Mouse (Mus musculus): ENCODE data around the gene Pram1.
A peak's percentile ranks its signal among the peaks of the same experiment; 100 is the strongest.
"Not testable (repeated sequence)": the region's sequence is repeated elsewhere in the genome, so short reads cannot be mapped to it uniquely, and the experiment has no call there.

Pram1 gene

GRCm38 (mm10) chr17:33637516-33638276 lies at the start of gene Pram1:
TSS of gene Pram1 (plus strand) at chr17:33638056.
- no peak for DNase-seq (ENCODE audit: low read depth, low spot score)

- DNase-seq (ENCODE audit: low read depth, low spot score) = no peak
Observed at GRCm38 (mm10) chr17:33597271-33597670, 40.6 kb upstream of the Pram1 start.

- no peak for DNase-seq (ENCODE audit: low read depth, low spot score)
Observed at GRCm38 (mm10) chr17:33598506-33598905, 39.4 kb upstream of the Pram1 start.

- DNase-seq (ENCODE audit: low read depth, low spot score) = no peak
Observed at GRCm38 (mm10) chr17:33599836-33600475, 37.9 kb upstream of the Pram1 start.

GRCm38 (mm10) chr17:33600831-33601230 lies 37.0 kb upstream of the Pram1 start:
- no peak for DNase-seq (ENCODE audit: low read depth, low spot score)

- DNase-seq (ENCODE audit: low read depth, low spot score) = no peak
Observed at GRCm38 (mm10) chr17:33601947-33602346, 35.9 kb upstream of the Pram1 start.

GRCm38 (mm10) chr17:33607273-33607672 lies 30.6 kb upstream of the Pram1 start:
- DNase-seq (ENCODE audit: low read depth, low spot score) = no peak

GRCm38 (mm10) chr17:33610548-33610947 lies 27.3 kb upstream of the Pram1 start:
- DNase-seq (ENCODE audit: low read depth, low spot score) = no peak

- DNase-seq (ENCODE audit: low read depth, low spot score) = not testable (repeated sequence)
Observed at GRCm38 (mm10) chr17:33613726-33614125, 24.1 kb upstream of the Pram1 start.

- DNase-seq (ENCODE audit: low read depth, low spot score) = no peak
Observed at GRCm38 (mm10) chr17:33627281-33627680, 10.6 kb upstream of the Pram1 start.

GRCm38 (mm10) chr17:33628621-33629486 lies 9.0 kb upstream of the Pram1 start, which contains the start of gene Zfp414:
TSS of gene Zfp414 (plus strand) at chr17:33629090.
- DNase-seq (ENCODE audit: low read depth, low spot score) = peak; percentile 92

GRCm38 (mm10) chr17:33629487-33630125 lies 8.2 kb upstream of the Pram1 start:
- no peak for DNase-seq (ENCODE audit: low read depth, low spot score)

- DNase-seq (ENCODE audit: low read depth, low spot score) = no peak
Observed at GRCm38 (mm10) chr17:33630171-33630895, 7.5 kb upstream of the Pram1 start.

GRCm38 (mm10) chr17:33631236-33631635 lies 6.6 kb upstream of the Pram1 start:
- DNase-seq (ENCODE audit: low read depth, low spot score) = no peak

- DNase-seq (ENCODE audit: low read depth, low spot score) = no peak
Observed at GRCm38 (mm10) chr17:33631796-33632195, 6.1 kb upstream of the Pram1 start.

GRCm38 (mm10) chr17:33637038-33637437 lies 818 bp upstream of the Pram1 start:
- DNase-seq (ENCODE audit: low read depth, low spot score) = no peak

- no peak for DNase-seq (ENCODE audit: low read depth, low spot score)
Observed at GRCm38 (mm10) chr17:33639743-33640142, 1.9 kb downstream of the Pram1 start.

- no peak for DNase-seq (ENCODE audit: low read depth, low spot score)
Observed at GRCm38 (mm10) chr17:33644068-33644467, 6.2 kb downstream of the Pram1 start.

GRCm38 (mm10) chr17:33645073-33645472 lies 7.2 kb downstream of the Pram1 start:
- DNase-seq (ENCODE audit: low read depth, low spot score) = no peak

- DNase-seq (ENCODE audit: low read depth, low spot score) = no peak
Observed at GRCm38 (mm10) chr17:33649781-33650475, 12.1 kb downstream of the Pram1 start.

Data from forelimb bud, embryonic 11.5 days (tissue).